Mouse (Mus musculus): ENCODE results near the gene Cep95. TPM values are rescaled to one million over a fixed set of nuclear protein-coding genes. Genes with fewer than 3 reads are reported as not detected.
"Not testable (repeated sequence)": the region's sequence is repeated elsewhere in the genome, so short reads cannot be mapped to it uniquely, and the experiment has no call there.

The Cep95 gene
- 10 to 100 TPM in 3 of 4 experiments, 1 to 10 TPM in 1; 9.8 to 11.4 (median 10.5) TPM for total RNA-seq (2022)

DNA sequence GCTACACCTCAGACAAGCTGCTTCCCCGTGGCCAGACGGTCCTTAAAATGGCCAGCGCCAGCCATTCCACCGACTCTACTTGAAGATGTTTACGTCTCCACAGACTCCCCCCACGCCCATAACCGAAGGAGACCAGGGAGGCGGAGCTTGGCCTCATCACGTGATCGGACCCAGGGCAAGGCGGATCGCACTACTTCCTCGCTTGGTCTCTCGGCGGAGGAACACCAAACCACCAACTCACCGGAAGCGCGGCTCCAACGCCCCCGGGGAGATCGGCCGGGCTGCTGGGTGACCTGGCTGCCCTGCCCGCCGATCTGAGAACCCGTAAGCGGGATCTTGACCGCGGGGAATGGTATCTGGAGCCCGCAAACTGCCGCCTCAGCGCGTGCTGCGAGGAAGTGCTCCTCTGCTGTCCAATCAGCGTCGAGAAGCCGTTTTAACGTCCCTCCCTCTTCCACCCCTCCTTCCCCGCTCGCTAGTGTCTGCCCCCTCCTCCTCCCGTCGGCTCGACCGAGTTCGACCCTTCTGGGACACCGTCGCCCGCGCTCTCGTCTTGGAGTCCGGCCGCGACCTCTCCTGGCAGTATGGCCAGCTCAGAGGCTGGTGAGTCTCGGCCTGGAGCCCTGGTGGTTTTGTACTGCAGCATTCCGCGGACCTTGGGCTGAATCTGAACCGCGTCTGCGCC lies at the start of gene Cep95, which contains the start of gene Ddx5:
Gene Cep95, plus strand, starts transcription at position 478 of the 685 bp plus-strand sequence.
Gene Ddx5, minus strand, starts transcription at position 411 of the 685 bp plus-strand sequence.
- peak in 1 of 2 experiments; percentile 98 for DNase-seq (ENCODE audit: low spot score in 2 of 2)

DNA sequence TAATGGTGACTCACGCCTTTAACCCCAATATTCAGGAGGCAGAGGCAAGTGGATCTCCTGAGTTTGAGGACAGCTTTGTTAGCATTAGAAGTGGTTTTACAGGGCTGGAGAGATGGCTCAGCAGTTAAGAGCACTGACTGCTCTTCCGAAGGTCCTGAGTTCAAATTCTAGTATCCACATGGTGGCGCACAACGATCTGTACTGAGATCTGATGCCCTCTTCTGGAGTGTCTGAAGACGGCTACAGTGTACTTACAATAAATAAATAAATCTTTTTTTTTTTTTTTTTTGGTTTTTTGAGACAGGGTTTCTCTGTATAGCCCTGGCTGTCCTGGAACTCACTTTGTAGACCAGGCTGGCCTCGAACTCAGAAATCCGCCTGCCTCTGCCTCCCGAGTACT lies 48.3 kb upstream of the Cep95 start:
- not testable (repeated sequence) for DNase-seq (ENCODE audit: low spot score in 2 of 2)

DNA sequence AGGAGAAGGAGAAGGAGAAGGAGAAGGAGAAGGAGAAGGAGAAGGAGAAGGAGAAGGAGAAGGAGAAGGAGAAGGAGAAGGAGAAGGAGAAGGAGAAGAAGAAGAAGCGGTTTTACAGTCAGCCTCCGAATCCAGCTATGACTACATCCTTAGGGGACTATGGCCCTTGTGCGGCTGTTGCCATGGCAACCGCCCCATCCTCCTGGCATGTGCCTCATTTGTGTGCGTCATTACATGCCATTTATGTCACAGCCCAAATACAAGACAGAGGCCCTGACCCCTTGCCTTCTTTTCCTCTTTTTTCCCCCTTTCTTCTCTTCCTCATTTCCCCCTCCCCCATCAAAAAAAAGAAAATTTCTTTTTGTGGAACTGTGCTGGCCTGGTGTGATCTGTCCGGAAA lies 47.8 kb upstream of the Cep95 start:
- no peak for DNase-seq (ENCODE audit: low spot score in 2 of 2)

DNA sequence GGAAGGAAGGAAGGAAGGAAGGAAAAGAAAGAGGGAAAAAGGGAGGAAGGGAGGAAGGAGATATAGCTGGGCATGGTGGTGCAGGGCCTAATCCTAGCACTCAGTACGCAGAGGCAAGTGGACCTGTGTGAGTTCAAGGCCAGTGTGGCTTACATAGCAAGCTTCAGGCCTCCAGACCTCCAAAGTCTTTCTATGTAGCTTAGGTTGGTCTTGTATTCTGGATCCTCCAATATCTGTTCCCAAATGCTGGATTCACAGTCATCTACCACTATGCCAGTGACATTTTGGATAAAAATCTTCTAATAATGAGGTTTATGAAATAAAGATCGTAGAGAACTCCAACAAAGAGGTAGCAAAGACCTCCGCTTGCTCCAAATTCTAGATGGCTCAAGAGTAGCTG lies 47.2 kb upstream of the Cep95 start:
- DNase-seq (ENCODE audit: low spot score in 2 of 2) = no peak

DNA sequence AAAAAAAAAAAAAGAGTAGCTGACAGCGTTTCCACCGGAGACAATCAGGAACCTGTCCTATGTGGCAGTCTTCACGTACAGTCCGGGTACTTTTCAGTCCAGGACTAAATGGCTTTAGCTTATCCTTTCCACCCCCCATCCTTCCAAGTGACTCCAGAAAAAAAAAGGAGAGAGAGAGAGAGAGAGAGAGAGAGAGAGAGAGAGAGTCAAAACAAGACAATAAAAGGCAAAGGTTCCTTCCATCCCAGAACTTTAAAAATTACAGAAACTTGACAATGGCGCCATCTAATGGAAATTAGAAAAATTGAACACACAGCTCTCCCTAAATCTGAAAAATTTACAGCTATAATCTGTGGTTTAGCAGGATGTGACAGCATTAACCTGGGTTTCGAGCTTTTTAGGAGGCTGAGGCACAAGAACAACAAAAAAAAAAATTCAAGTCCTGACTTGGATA lies 46.6 kb upstream of the Cep95 start:
- DNase-seq (ENCODE audit: low spot score in 2 of 2) = no peak

DNA sequence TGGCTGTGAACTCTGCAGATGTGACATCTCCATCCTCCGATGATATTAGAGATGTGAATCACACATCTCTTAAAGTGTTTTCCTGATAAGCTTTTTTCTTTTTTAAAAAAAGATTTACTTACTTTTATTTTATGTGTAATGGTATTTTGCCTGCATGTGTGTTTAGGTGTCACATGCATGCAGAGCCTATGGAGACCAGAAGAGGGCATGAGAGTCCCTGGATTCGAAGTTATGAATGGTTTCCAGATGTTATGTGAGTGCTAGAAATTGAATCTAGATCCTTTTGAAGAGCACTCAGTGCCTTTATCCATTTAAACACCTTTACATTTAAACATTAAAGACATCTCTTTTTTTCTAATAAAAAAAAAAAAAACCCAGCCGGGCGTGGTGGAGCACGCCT lies 44.1 kb upstream of the Cep95 start:
- no peak for DNase-seq (ENCODE audit: low spot score in 2 of 2)

DNA sequence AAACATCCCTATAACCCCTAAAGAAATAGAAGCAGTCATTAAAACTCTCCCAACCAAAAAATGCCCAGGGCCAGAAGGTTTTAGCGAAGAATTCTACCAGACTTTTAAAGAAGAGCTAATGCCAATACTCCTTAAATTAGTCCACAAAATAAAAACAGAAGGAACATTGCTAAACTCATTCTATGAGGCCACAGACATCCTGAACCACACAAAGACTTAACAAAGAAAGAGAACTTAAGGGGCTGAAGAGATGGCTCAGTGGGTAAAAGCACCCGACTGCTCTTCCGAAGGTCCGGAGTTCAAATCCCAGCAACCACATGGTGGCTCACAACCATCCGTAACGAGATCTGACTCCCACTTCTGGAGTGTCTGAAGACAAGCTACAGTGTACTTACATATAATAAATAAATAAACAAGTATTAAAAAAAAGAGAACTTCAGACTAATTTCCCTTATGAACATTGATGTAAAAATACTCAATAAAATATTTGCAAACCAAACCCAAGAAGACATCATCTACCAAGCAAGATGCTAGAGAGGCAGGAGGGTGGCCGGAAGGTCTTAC lies 39.4 kb upstream of the Cep95 start:
- not testable (repeated sequence) for DNase-seq (ENCODE audit: low spot score in 2 of 2)

DNA sequence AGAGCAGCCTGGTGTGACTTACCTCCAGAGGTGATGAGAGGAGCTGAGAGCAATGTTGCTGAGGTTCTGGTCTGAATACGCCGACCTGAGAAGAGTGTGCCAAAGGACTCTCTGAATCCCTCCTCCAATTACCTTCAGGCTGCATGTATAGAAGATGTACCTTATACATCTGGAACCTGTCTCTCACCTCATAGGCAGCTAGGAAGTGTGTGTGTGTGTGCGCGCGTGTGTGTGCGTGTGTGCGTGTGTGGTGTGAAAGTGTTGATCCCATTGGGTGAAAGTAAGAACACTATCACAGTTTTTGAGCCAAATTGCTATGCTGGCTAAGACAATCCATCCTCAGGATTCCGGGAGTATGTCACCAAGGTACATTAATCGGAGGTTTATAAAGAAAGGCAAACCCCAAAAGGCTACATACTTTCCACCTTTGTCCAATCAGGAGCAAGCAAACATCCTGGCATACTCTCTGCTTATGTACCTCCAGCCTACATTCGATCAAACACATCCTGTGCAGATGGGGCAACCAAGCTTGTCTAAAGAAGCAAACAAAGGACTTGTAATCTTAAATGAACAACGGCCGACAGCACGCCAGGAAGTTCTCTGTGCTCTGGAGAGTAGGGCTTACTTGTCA lies 38.8 kb upstream of the Cep95 start, which contains the start of gene Pecam1:
Gene Pecam1, minus strand, starts transcription at position 508 of the 631 bp plus-strand sequence.
- no peak for DNase-seq (ENCODE audit: low spot score in 2 of 2)

DNA sequence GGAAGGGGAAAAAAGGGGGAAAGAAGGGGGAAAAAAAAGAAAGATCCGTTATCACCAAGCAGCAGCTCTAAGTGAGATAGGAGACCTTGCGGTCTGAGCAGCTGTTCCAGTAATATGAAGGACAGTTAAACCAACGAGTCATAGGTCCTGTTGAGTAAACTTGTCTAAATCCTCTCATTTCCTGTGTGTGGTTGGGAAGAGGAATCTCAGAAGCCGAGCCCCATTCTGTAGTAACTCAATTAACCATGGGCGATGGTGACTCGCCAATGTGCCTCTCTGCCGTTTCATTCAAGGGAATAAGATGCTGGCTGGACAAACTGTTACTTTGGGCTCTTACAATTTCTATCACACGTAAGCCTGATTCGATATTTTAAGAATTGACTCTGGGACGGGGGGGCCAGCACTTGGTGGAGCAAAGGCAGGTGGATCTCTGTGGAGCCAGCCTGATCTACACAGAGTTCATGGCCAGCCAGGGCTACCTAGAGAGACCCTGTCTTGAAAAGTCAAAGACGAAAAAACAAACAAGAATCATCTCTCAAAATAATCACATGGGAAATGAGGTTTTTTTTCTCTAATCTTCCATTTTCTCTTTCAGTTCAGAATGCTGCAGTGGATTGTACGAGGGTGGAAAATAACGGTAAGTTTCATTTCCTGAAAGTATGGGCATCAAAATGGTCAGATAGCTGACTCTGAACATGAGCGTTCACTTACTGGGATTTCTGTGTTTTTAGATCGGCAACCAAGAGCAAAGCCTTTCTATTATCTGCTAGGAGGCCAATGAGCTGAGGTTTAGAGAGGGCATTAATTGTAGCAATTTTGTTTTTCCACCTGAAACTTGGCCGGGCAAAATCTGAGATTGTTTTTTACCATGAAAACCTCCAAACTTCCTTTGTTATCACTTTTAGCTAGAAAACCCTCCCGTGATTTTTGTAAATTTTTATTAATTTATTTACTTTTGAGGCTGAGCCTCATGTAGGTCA lies 37.7 kb upstream of the Cep95 start, which contains the start of gene Milr1:
Gene Milr1, plus strand, starts transcription at position 188 of the 980 bp plus-strand sequence.
- DNase-seq (ENCODE audit: low spot score in 2 of 2) = no peak

DNA sequence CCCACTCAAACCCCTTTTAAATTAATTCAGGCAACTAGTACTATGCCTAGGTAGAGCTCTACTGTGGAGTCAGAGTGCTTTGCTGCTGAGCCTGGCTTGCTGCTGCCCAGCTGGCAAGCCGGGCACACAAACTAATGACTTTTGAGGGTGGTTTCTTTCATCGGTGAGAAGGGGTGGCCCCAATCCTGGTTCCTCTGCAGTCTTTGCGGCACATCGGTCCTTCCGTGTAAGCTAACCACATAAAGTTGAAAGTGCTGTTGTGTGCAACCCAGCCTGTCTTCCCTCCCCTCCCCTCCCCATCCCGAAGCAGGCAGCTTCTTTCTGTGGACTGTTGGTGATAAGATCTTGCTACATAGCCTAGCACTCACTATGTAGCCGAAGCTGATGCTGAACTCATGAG lies 36.9 kb upstream of the Cep95 start:
- no peak for DNase-seq (ENCODE audit: low spot score in 2 of 2)

DNA sequence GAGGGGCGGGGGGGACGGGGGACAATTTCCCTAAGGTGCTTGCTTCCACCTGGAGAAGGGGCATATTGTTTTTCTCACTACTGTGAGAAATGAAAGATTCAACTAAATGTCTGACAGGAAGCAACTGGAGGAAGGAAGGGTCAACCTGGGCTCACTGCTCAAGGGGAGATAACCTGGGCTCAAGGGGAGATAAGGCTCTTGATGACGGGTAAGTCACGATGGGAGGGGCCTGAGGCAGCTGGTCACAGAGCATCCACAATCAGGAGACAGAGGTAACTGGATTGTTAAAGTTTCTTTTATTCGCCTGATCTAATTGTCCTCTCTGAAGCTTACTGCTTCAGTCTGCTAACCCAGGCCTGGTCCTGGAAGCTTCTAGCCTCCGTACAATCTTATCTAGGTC lies 35.7 kb upstream of the Cep95 start:
- DNase-seq (ENCODE audit: low spot score in 2 of 2) = no peak

DNA sequence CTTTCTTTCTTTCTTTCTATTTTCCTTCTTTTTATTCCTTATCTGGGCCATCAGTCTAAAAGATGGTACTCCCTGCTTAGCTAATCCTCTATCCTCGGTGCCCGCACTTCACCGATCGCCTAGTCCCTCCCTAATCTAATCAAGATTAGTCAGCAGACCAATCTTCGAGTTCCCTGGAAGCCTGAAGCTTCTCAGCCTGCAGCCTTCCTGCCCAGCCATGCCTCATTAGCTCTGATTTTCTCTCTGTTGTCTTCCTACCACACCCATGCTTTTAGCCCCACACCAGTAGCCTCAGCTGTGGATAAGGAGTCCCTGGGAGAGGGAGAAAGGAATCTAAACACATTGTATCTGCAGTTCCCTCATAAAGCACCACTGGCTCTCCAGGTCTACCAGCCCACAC lies 33.5 kb upstream of the Cep95 start:
- DNase-seq (ENCODE audit: low spot score in 2 of 2) = no peak

DNA sequence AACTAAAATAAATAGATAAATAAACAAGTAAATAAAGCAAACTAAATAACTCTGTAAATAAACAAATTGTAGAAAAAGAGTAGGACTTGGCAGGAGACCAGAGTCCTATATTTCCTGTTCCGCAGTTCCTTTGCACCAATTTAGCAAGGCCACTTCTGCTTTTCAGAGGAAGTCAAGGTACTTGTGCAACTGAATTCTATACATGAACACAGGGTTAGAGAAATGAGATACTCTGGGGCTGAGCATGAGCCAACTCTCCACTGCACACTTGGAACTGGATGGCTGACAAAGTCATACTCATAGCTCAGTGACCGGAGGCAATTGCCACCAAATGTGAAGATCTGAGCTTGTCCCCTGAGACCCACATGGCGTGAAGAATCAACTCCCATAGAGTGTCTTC lies 30.0 kb upstream of the Cep95 start:
- no peak for DNase-seq (ENCODE audit: low spot score in 2 of 2)

DNA sequence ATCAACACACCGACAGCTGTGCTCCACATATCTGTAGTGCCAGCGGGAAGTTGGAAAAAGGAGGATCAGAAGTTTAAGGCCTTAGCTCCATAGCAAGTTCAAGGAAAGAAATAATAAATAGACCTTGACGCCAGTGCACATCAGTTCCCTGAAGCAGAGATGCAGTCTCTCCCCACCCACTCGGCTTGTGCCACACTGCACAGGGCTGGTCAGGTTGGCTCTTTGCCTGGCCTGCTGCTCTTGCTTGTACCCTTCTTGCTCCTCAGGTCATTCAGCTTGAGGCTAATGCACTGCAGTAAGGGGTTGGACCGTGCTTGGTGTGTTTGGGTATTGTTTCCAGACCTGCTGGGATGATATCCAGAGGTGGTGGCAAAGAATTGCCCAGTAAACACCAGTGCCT lies 28.5 kb upstream of the Cep95 start:
- DNase-seq (ENCODE audit: low spot score in 2 of 2) = no peak

DNA sequence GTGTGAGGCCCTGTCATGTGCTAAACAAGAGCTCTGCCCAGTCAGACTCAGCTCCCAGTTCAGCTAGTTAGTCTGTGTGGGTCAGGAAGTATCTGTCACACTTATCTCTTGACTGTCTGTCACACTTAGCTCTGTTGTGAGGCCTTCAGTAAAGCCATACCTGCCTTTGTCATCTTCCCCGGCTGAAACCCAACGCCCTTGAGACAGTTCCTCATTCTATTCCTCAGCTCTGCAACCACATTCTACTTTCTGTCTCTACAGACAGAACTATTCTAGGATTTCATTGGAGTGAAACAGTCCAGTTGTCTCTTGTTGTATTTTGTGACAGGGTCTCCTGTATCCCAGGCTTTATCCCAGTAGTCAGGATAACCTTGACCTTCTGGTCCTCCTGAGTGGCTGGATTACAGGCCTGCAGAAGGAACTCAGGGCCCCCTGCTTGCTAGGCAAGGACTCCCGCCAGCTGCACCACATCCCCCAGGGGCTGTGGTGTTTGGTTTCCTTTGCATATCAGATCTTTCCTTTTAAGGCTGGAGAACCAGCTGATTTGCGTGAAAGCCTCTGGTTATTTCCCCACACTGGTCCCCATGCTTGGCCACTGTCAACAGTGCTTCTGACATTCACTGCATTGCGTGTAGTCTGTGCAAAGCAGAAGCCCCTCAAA lies 26.8 kb upstream of the Cep95 start:
- no peak for DNase-seq (ENCODE audit: low spot score in 2 of 2)

DNA sequence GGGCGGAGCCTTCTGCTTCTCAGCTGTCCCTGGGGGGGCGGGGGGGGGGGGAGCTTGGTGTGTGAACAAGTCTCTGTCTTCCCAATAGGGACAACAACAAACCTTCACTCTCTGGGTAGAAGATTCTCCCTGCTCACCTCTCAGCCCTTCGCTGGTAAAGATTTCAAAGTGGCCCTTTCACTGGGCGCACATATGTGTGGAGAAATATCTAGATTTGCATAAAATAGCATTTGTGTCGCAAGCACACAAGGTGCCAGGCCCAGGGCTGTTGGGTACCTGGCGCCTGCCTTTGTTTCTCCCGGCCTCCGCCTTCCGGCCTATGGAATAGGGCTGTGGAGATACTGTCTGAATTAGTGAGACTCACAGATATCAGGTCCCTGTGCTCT lies 26.3 kb upstream of the Cep95 start:
- DNase-seq (ENCODE audit: low spot score in 2 of 2) = no peak

DNA sequence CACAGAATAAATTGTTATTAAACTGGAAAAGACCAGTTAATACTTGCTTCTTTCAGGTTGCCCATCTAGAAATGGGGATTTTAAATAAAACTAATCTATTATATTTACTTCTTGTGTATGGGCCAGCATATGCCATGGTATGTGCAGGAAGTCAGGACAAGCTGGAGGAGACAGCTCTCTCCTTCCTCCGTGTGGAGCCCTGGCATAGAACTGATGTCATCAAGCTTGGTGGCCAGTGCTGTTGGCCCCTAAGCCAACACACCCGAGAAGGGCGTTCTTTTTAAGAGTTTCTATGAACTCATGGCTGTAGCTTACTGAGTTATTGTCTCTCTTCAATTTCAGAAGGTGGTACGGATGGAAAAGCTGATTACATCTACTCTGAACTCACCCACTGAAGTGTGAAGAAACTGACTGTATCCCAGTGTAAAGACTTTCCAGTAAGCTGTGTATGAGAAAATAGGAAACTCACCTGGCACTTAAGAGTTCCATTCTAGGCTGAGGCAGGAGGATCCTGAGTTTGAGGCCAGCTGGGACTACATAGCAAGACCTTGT lies 22.4 kb upstream of the Cep95 start:
- no peak for DNase-seq (ENCODE audit: low spot score in 2 of 2)

DNA sequence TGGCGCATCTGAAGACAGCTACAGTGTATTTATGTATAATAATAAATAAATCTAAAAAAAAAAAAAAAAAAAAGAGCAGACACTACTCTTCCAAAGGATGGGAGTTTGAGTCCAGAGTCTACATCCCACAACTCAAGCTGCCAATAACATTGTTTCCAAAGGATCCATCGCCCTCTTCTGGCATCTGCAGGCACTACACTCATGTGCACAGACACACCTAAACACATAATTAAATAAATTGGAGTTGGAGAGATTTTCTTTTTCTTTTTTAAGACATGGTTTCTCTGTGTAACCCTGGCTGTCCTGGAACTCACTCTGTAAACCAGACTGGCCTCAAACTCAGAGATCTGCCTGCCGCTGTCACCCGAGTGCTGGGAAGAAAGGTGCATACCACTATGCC lies 21.5 kb upstream of the Cep95 start:
- DNase-seq (ENCODE audit: low spot score in 2 of 2) = no peak

DNA sequence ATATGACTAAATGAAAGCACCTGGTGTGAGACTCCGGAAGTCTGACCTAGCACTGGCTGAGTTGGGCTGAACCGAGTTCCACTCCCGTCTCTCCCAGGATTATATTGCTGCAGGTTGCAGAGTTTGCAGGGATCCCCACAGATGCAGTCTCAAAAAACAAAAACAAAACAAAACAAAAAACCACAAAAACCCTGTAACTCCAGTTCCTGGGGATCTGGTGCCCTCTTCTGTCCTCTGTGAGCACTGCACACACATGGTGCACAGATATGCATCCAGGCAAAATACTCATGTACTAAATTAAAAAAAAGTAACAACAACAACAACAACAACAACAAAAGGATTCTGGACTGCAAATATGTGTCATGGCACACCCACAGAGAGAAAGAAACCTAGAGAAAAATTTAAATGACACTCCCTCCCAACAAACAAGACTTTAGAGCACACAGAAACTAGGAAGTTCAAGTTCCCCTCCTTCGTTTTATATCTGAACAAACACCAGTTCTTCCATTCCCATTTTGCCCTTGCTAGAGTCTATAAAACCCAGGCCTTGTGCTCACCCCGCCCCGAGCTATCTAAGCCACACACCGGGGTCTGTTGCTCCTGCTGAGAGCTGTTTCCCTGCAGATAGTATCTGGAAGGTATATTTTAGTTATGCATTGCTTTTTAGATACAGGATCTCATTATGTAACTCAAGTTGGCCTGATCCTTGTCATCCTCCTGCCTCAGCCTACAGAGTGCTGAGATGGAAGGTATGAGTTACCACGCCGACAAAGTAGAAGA lies 18.7 kb upstream of the Cep95 start:
- DNase-seq (ENCODE audit: low spot score in 2 of 2) = no peak

DNA sequence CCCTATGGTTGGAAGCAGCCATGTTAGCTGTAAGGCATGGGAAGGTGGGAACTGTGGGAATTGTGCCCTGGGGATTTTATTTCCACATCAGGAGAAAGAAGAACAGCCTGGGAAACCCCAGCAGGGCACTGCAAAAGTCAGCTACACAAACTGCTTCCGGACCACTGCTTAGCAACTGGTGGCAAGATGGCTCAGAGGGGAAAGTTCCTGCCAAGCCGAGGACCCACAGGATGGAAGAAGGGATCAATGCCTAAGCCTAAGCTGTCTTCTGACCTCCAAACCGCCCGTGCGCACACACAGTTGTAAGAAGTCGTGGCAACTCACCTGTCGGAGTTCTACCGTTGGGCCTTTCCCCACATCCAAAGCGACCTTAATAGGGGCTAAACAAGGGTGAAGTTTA lies 16.0 kb upstream of the Cep95 start:
- no peak for DNase-seq (ENCODE audit: low spot score in 2 of 2)

All from left cerebral cortex, adult 8-10 months (tissue).